Mouse (Mus musculus) midbrain, postnatal 0 days (tissue): ENCODE results near the gene Thsd4. TPM values are rescaled to one million over a fixed set of nuclear protein-coding genes. Genes with fewer than 3 reads are reported as not detected.

Source experiments
- ATAC-seq: fragments of 200-750 bp; cut with Nextera tagmentation; 2 replicates; pipeline ENCODE4 v1.8.0; 2017; ENCODE audit warnings: moderate number of reproducible peaks, mild to moderate bottlenecking, moderate TSS enrichment, moderate library complexity; ENCODE audit not compliant: low FRiP score
- DNase-seq: peaks from one replicate; pipeline ENCODE4 v3.0.0-alpha.2; 2015; ENCODE audit warnings: low spot score
- H3K27ac ChIP-seq: fragments of 300-500 bp; sonication (generic); 2 replicates; pipeline ENCODE4 v1.5.1; 2014; ENCODE audit warnings: low read depth, mild to moderate bottlenecking, low read length, mixed read lengths
- H3K27me3 ChIP-seq: fragments of 300-500 bp; sonication (generic); 2 replicates; pipeline ENCODE4 v1.6.1; 2014; ENCODE audit warnings: low read length, control low read depth, mixed read lengths; ENCODE audit not compliant: insufficient read depth
- H3K36me3 ChIP-seq: fragments of 300-500 bp; sonication (generic); 2 replicates; pipeline ENCODE4 v1.6.1; 2014; ENCODE audit warnings: low read length, control low read depth, mixed read lengths; ENCODE audit not compliant: insufficient read depth
- H3K4me1 ChIP-seq: fragments of 300-500 bp; sonication (generic); 2 replicates; pipeline ENCODE4 v1.6.1; 2014; ENCODE audit warnings: mild to moderate bottlenecking, control low read depth, antibody characterized with exemption, low read length, mixed read lengths; ENCODE audit not compliant: insufficient read depth
- H3K4me2 ChIP-seq: fragments of 300-500 bp; sonication (generic); 2 replicates; pipeline ENCODE4 v1.6.1; 2014; ENCODE audit warnings: low read depth, mild to moderate bottlenecking, low read length, mixed read lengths; ENCODE audit not compliant: poor library complexity, severe bottlenecking
- H3K4me3 ChIP-seq: fragments of 300-500 bp; sonication (generic); 2 replicates; pipeline ENCODE4 v1.5.1; 2014; ENCODE audit warnings: low read depth, mild to moderate bottlenecking, low read length, moderate library complexity
- H3K9ac ChIP-seq: fragments of 300-500 bp; sonication (generic); replicated peaks from 2 replicates; pipeline ENCODE4 v1.6.1; 2014; ENCODE audit warnings: mild to moderate bottlenecking, low read length, moderate library complexity, mixed read lengths; ENCODE audit not compliant: poor library complexity, severe bottlenecking
- H3K9me3 ChIP-seq: fragments of 300-500 bp; sonication (generic); 2 replicates; pipeline ENCODE4 v1.6.1; 2016; ENCODE audit warnings: low read length, control low read depth
- CTCF ChIP-seq: IDR thresholded peaks from 2 replicates; pipeline ENCODE4 v1.5.1; 2016; ENCODE audit warnings: antibody characterized with exemption, mild to moderate bottlenecking
- WGBS: fragments of 180-500 bp; shearing (Covaris S2); extraction: QIAGEN DNeasy Blood & Tissue Kit; methylation state at CpG from one replicate; pipeline ENCODE4 v1.1.7; 2014; 5-methylcytosine and 5-hydroxymethylcytosine counted together
- polyA plus RNA-seq: library from polyadenylated mRNA; unstranded; fragments of >200 nt; fragmentation: Nextera tagmentation; extraction: Ambion mirVana; gene quantifications from 2 replicates; pipeline ENCODE4 v1.2.1, GENCODE M21; 2015
- total RNA-seq: library from RNA; depleted of rRNA; stranded (reverse); fragments of >200 nt; gene quantifications from 2 replicates; pipeline ENCODE4 v1.2.3, GENCODE M21; 2014

Gene Thsd4
- total and polyA plus RNA-seq, 2 experiments from 2014 or later = 4.8 to 23.6 TPM

DNA sequence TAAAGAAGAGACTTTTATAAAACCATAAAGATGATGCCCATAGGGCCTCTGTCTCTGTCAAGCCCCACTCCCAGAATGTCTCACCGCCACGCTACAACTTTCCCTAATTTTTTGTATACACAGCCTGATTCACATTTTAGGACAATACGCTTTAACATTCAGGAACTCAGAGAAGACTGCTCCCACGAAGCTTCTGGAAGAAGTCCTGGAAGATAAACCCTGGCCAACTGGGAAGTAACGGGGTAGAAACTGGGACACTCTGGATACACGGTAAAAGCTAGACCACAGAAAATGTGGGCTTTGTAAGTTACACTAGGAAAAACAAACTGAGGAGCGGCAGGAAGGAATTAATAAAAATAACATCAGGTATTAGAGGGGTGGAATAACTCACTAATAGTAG, 318.7 kb downstream of the Thsd4 start:
- no peak overlapping the region for H3K4me3 ChIP-seq
- WGBS = 82% methylated on average over 7 of the region's 7 CpGs
- DNase-seq = no peak
- no peak overlapping the region for H3K27ac ChIP-seq
- H3K4me2 ChIP-seq = no peak overlapping the region
- H3K36me3 ChIP-seq = no peaks in the 10 kb centered on the region
- H3K9me3 ChIP-seq = no peaks in the 10 kb centered on the region
- no peak overlapping the region for H3K9ac ChIP-seq
- H3K4me1 ChIP-seq = no peaks in the 10 kb centered on the region
- no peak for TF ChIP-seq CTCF
- no peaks in the 10 kb centered on the region for H3K27me3 ChIP-seq
- no peak for ATAC-seq

DNA sequence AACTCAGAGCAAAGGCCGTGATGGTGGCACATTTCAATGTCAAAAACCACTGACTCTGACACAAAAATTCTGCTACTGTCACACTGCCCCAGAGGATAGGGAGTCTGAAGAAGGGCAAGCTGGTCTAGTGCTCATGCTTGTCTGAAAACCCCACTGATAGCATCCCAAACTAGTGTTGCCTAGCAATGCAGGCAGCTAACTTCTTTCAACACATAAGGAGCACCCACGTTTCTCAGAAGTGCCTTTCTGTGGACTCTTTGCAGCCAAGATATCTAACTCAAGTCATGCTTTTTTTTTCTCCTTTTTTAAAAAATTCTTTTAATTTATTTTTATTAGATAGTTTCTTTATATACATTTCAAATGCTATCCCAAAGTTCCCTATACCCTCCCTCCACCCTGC, 321.4 kb downstream of the Thsd4 start:
- H3K4me1 ChIP-seq = no peaks in the 10 kb centered on the region
- no peak overlapping the region for H3K4me3 ChIP-seq
- H3K27ac ChIP-seq = no peak overlapping the region
- H3K4me2 ChIP-seq = no peak overlapping the region
- H3K36me3 ChIP-seq = no peaks in the 10 kb centered on the region
- no peak for TF ChIP-seq CTCF
- 83% methylated on average over 2 of the region's 2 CpGs for WGBS
- no peak for ATAC-seq
- H3K27me3 ChIP-seq = no peaks in the 10 kb centered on the region
- no peaks in the 10 kb centered on the region for H3K9me3 ChIP-seq
- no peak for DNase-seq
- H3K9ac ChIP-seq = no peak overlapping the region

DNA sequence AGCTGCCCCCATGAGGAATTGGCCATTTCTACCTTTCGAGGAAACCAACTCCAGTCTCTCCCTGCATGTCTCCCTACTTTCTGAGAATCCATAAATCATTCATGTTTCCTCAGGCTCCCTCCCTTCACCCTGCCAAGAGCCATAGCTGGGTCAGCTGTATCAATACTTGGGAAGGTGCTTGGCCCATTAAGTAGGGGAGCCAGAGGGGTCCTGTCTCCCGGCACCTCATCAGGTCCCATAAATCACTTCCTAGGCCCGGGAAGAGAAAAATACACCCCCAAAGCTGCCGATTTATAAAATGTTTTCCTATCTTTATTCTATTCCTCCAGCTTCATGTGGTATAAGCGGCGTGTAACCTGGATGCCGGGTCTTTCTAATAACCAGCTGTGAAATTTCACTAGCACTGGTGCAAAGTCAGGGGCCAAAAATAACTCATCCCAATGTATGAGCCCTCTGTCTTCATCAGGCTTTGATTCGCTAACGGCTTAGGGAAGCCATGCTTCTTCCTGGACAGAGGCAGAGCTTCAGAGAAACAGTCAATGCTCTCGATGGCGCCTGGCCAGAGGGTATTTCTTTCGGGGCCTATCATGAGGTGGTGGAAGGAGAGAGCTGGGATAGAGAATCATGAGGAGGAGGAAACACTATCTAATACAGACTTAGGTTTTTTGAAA, 323.2 kb downstream of the Thsd4 start:
- H3K4me1 ChIP-seq = no peaks in the 10 kb centered on the region
- ATAC-seq (no peak), DNase-seq (no peak)
- no peak for TF ChIP-seq CTCF
- H3K9ac ChIP-seq = no peak overlapping the region
- no peaks in the 10 kb centered on the region for H3K9me3 ChIP-seq
- no peak overlapping the region for H3K27ac ChIP-seq
- no peak overlapping the region for H3K4me2 ChIP-seq
- H3K4me3 ChIP-seq = no peak overlapping the region
- no peaks in the 10 kb centered on the region for H3K36me3 ChIP-seq
- WGBS = 86% methylated on average over 12 of the region's 12 CpGs
- no peaks in the 10 kb centered on the region for H3K27me3 ChIP-seq

DNA sequence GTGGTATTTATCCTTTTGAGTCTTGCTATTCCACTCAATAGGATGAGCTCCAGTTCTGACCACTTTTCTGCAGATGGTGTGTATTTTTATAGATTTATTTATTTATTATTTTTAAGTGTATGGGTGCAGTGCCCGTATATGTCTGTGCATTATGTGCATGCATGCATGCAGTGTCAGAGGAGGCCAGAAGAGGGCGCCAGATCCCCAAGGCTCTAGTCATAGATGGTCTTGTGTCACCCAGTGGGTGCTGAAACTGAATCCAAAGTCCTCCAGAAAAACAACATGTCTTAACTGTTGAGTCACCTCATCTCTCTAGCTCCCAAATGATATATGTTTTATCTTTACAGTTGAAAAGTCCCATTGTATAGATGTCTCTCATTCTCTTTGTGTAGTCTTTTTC, 326.3 kb downstream of the Thsd4 start:
- no peak overlapping the region for H3K27ac ChIP-seq
- ATAC-seq = no peak
- no peak overlapping the region for H3K9ac ChIP-seq
- no peak overlapping the region for H3K4me2 ChIP-seq
- WGBS = 83% methylated on average over 2 of the region's 2 CpGs
- H3K9me3 ChIP-seq = no peaks in the 10 kb centered on the region
- H3K4me3 ChIP-seq = no peak overlapping the region
- no peaks in the 10 kb centered on the region for H3K4me1 ChIP-seq
- H3K36me3 ChIP-seq = no peaks in the 10 kb centered on the region
- no peak for DNase-seq
- H3K27me3 ChIP-seq = no peaks in the 10 kb centered on the region
- peak; percentile 58 for TF ChIP-seq CTCF

DNA sequence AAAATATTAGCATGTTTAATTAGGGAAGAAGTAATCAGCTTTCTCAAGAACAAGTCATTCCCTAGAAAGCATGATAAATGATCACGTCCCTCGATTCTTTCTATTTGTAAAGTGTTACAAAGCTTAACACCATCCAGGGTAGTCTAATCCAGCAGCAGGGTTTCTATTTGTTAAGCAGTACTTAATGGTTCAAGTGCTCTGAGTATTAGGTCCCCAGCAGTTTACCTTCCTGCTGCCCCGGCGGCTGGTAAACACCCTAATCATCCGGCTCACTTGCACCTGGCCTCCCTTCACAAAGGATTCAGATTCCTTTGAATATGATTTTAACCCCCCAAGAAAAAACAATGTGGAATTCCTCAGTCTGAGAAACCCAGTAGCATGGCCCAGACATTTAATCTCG, 326.9 kb downstream of the Thsd4 start:
- Histone ChIP-seq H3K27ac (no peak overlapping the region), H3K4me3 (no peak overlapping the region), H3K36me3 (no peaks in the 10 kb centered on the region), H3K4me2 (no peak overlapping the region), H3K9ac (no peak overlapping the region), H3K4me1 (no peaks in the 10 kb centered on the region), H3K27me3 (no peaks in the 10 kb centered on the region), H3K9me3 (no peaks in the 10 kb centered on the region)
- TF ChIP-seq CTCF = no peak
- no peak for DNase-seq
- WGBS = 49% methylated on average over 6 of the region's 6 CpGs
- no peak for ATAC-seq

DNA sequence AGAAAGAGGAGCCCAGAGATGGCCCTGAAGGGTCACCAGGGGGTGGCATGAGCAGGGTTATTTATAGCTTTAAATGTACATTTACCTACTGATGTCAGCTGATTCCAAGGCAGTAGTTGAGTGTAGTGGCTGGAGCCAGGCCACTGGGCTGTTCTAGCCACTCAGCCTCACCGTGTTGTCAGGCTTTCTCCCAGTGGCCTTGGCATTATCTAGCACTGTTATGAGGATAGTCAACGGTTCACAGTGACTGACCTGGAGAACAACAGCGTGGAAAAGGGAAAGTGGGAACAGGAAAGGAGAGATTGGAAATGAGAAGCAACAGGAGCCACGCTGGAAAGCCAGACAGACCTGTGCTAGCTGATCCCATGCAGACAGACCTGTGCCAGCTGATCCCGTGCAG, 329.5 kb downstream of the Thsd4 start:
- no peak for DNase-seq
- WGBS = 88% methylated on average over 5 of the region's 5 CpGs
- Histone ChIP-seq H3K27ac (no peak overlapping the region), H3K9ac (no peak overlapping the region), H3K4me2 (no peak overlapping the region), H3K4me1 (no peaks in the 10 kb centered on the region), H3K9me3 (no peaks in the 10 kb centered on the region), H3K27me3 (no peaks in the 10 kb centered on the region), H3K36me3 (no peaks in the 10 kb centered on the region), H3K4me3 (no peak overlapping the region)
- TF ChIP-seq CTCF = no peak
- ATAC-seq = no peak
